Mouse (Mus musculus) left cerebral cortex, adult 8-10 months (tissue): ENCODE results near the gene Hspb8. TPM values are rescaled to one million over a fixed set of nuclear protein-coding genes. Genes with fewer than 3 reads are reported as not detected.
"Not testable (repeated sequence)": the region's sequence is repeated elsewhere in the genome, so short reads cannot be mapped to it uniquely, and the experiment has no call there.

Source experiments
- DNase-seq, 2 experiments: peaks; one replicate each; pipeline ENCODE4 v3.0.0; 2022; ENCODE audit warnings: low spot score in 2 of 2
- total RNA-seq, 4 experiments: library from RNA; stranded (reverse); gene quantifications; 2 replicates each; pipeline ENCODE4 v1.2.4; 2022

The Hspb8 gene
- total RNA-seq, 4 experiments from 2014 or later: 8.3 to 12.4 (median 11.7) TPM

- DNase-seq: peak in 1 of 2 experiments; percentile 55
These were observed 12.5 kb upstream of the Hspb8 start for GRCm38 (mm10) chr5:116434976-116435850.

- DNase-seq: no peak
These were observed 10.2 kb upstream of the Hspb8 start for GRCm38 (mm10) chr5:116432871-116433270.

GRCm38 (mm10) chr5:116426701-116427100, 4.0 kb upstream of the Hspb8 start:
- DNase-seq: no peak

GRCm38 (mm10) chr5:116425709-116426108, 3.0 kb upstream of the Hspb8 start:
- not testable (repeated sequence) for DNase-seq

GRCm38 (mm10) chr5:116425273-116425672, 2.6 kb upstream of the Hspb8 start:
- no peak for DNase-seq

- no peak for DNase-seq
These were observed 1.1 kb upstream of the Hspb8 start for GRCm38 (mm10) chr5:116423746-116424145.

GRCm38 (mm10) chr5:116421791-116422481, 728 bp downstream of the Hspb8 start:
- no peak for DNase-seq

- DNase-seq: peak in 1 of 2 experiments; percentile 34
These were observed 1.9 kb downstream of the Hspb8 start for GRCm38 (mm10) chr5:116420759-116421225.

GRCm38 (mm10) chr5:116420213-116420612, 2.5 kb downstream of the Hspb8 start:
- DNase-seq: no peak

GRCm38 (mm10) chr5:116419322-116420045, 3.2 kb downstream of the Hspb8 start:
- DNase-seq: no peak

- DNase-seq: no peak
These were observed 6.5 kb downstream of the Hspb8 start for GRCm38 (mm10) chr5:116416208-116416607.

GRCm38 (mm10) chr5:116409689-116410590, 12.7 kb downstream of the Hspb8 start:
- no peak for DNase-seq

- DNase-seq: no peak
These were observed 13.7 kb downstream of the Hspb8 start for GRCm38 (mm10) chr5:116408965-116409364.

- DNase-seq: no peak
These were observed 14.7 kb downstream of the Hspb8 start for GRCm38 (mm10) chr5:116407936-116408335.

- DNase-seq: no peak
These were observed 15.3 kb downstream of the Hspb8 start for GRCm38 (mm10) chr5:116407321-116407720.

- no peak for DNase-seq
These were observed 16.2 kb downstream of the Hspb8 start for GRCm38 (mm10) chr5:116406507-116406906.

- DNase-seq: no peak
These were observed 16.7 kb downstream of the Hspb8 start for GRCm38 (mm10) chr5:116405934-116406333.

- DNase-seq: no peak
These were observed 18.6 kb downstream of the Hspb8 start for GRCm38 (mm10) chr5:116404063-116404462.

GRCm38 (mm10) chr5:116400801-116401200, 21.9 kb downstream of the Hspb8 start:
- no peak for DNase-seq

- DNase-seq: no peak
These were observed 22.5 kb downstream of the Hspb8 start for GRCm38 (mm10) chr5:116400042-116400730.
